Mouse (Mus musculus) embryonic fibroblast, embryonic 13.5 days (primary cell): ENCODE results near the gene Zfpm1. TPM values are rescaled to one million over a fixed set of nuclear protein-coding genes. Genes with fewer than 3 reads are reported as not detected.
A peak's percentile ranks its signal among the peaks of the same experiment; 100 is the strongest.

Experiments
- H3K27ac ChIP-seq: 2 replicates; pipeline ENCODE4 v1.5.1; 2012; ENCODE audit warnings: low read length, control low read depth, inconsistent platforms; ENCODE audit not compliant: insufficient read depth
- H3K4me1 ChIP-seq: 2 replicates; pipeline ENCODE4 v1.6.1; 2011; ENCODE audit warnings: low read length; ENCODE audit not compliant: control insufficient read depth, insufficient read depth
- H3K4me3 ChIP-seq: 2 replicates; pipeline ENCODE4 v1.5.1; 2011; ENCODE audit warnings: mild to moderate bottlenecking, control low read depth, low read length; ENCODE audit not compliant: insufficient read depth
- CTCF ChIP-seq: IDR thresholded peaks from 2 replicates; pipeline ENCODE4 v1.5.1; 2011; ENCODE audit warnings: mild to moderate bottlenecking, control low read depth, low read length, moderate library complexity, borderline replicate concordance; ENCODE audit not compliant: insufficient read depth
- POLR2A ChIP-seq: IDR thresholded peaks from 2 replicates; pipeline ENCODE4 v1.6.1; 2011; ENCODE audit warnings: low read depth, mild to moderate bottlenecking, control low read depth, low read length, moderate library complexity
- polyA plus RNA-seq: library from polyadenylated mRNA; stranded (reverse); fragments of >200 nt; gene quantifications from 2 replicates; pipeline ENCODE4 v1.2.4, GENCODE M21; 2011; ENCODE audit warnings: low read depth; ENCODE audit not compliant: missing spikeins, insufficient read length

Zfpm1 gene
- polyA plus RNA-seq, 1 experiment, result 10.3 TPM

GRCm38 (mm10) chr8:122355642-122356606 lies 74.0 kb downstream of the Zfpm1 start:
- no peak overlapping the region for H3K4me3 ChIP-seq
- TF ChIP-seq POLR2A (no peak), CTCF (no peak)
- H3K4me1 ChIP-seq, result peaks cover 16% of the 10 kb centered on the region
- H3K27ac ChIP-seq, result peak overlapping the region; percentile 32

DNA sequence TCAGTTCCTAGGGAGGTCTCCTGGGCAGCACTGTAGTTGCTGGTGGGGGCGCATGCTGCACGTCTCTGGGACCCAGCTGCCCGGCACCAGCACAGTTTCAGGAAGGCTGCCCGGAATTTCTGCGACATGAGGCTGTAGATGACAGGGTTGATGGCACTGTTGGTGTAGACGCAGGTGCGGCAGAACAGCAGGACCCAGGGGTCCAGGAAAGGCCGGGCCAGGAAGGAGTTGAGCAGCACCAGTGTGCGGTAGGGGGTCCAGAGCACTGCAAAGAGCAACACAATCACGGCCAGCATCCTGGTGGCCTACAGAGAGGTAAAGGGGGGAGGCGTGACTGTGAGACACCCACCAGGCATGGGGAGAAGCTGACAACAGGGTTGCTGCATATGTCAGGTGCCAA lies 75.3 kb downstream of the Zfpm1 start:
- H3K4me3 ChIP-seq, result no peak overlapping the region
- H3K27ac ChIP-seq, result no peak overlapping the region
- peaks cover 19% of the 10 kb centered on the region for H3K4me1 ChIP-seq
- TF ChIP-seq POLR2A, result no peak
- no peak for TF ChIP-seq CTCF

GRCm38 (mm10) chr8:122357641-122358040 lies 75.7 kb downstream of the Zfpm1 start:
- no peak overlapping the region for H3K27ac ChIP-seq
- H3K4me1 ChIP-seq, result peaks cover 19% of the 10 kb centered on the region
- H3K4me3 ChIP-seq, result no peak overlapping the region
- TF ChIP-seq POLR2A (no peak), CTCF (no peak)

DNA sequence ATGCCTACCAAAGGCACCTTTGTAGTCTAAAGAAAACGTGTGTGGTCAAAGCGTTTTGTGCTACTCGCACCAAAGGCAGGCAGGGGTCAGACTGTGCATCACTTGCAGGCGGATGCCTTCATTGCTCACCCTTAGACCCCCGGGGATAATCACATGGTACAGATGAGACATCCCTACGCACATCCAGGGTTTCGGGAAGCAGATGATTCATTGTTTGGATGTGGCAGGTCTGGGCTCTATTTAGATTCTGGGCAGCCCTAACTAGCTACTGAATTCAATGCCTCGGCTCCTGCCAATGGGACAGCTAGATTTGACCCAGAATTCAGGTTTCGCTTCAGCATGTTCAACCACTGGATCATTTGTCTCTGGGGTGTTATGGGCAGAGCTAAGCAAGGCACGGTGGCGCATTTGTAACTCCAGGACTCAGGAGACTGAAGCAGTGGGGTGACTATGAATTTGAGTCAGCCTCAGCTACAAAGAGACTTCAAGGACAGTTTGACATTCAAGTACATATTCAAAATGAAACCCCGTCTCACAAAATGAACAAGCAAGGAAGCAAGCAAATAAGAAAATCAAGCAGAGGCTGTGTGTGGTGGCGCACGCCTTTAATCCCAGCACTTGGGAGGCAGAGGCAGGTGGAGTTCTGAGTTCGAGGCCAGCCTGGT lies 77.3 kb downstream of the Zfpm1 start:
- H3K4me3 ChIP-seq, result no peak overlapping the region
- TF ChIP-seq CTCF, result no peak
- TF ChIP-seq POLR2A, result no peak
- peaks cover 19% of the 10 kb centered on the region for H3K4me1 ChIP-seq
- peak overlapping the region; percentile 36; the same call in 1 of the 2 replicates for H3K27ac ChIP-seq

DNA sequence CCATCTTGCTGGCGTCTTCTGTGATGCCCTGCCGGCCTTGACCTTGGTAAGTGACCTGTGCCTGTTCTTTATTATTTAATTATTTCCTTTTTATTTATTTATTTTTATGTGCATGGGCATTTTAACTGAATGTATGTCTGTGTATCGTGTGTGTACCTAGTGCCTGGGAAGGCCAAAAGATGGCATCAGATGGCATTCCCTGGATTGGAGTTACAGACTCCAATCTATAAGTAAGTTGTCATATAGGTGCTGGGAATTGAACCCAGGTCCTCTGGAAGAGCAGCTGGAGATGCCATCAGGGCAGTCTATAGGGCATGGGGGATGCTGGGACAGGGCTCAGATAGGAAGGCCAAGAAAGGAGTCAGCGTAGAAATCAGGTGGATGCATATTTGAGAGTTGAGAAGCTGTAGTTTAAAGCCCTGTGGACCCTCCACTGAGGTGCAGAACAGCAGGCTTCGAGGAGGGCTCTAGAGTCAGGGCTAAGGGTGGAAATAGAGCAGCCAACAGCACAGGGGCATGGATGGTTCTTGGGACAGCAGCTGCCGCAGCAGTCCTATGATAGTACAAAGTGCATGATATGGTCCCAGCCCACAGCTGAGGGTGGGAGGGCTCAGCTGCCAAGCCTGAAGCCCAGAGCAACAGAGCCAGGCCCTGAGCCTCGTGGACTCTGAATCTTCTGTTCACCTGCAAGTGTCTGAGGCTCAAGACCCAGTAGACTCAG lies 78.9 kb downstream of the Zfpm1 start, which contains the start of gene Trhr2:
Gene Trhr2 (minus strand): TSS at position 51 of the 721 bp plus-strand sequence.
- TF ChIP-seq CTCF (no peak), POLR2A (no peak)
- Histone ChIP-seq H3K4me3 (no peak within 1 kb of the TSS), H3K4me1 (peaks cover 19% of the 10 kb centered on the region), H3K27ac (peak within 1 kb of the TSS; percentile 36; the same call in 1 of the 2 replicates)

DNA sequence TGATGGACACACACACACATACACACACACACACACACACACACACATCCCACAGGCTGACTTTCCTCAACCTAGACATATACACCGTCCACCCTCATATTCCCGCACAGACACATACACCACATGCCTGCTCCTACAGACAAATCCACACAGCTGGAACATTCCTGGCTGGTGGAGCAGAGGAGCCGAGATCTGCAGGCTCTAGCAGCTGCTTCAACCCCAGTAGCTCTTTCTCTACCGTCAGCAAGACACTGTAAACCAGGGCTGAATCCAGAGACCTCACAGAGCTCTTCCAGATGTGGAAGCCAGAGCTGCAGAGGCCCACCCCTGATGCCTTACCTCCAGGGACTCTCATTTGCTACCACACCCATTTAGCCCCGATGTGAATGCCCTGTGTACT lies 80.3 kb downstream of the Zfpm1 start:
- H3K4me3 ChIP-seq, result no peak overlapping the region
- H3K4me1 ChIP-seq, result peaks cover 9% of the 10 kb centered on the region
- no peak for TF ChIP-seq CTCF
- no peak for TF ChIP-seq POLR2A
- no peak overlapping the region for H3K27ac ChIP-seq

DNA sequence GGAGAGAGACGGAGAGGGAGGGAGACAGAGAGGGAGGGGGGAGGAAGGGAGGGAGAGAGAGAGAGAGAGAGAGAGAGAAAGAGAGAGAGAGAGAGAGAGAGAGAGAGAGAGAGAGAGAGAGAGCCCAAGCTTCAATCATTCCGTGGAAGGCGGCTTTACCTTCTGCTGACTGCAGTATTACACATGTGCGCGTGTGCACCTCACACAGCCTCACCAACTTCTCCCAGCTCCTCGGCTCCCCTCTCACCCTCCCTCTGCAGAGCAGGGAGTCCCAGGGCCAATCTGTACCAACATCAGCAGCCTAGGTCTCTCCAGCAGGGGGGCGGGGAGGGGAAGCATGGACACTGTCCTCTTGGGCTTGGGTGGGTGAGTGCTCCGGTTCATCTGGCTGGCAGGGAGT lies 81.0 kb downstream of the Zfpm1 start:
- H3K4me1 ChIP-seq, result peaks cover 9% of the 10 kb centered on the region
- H3K27ac ChIP-seq, result no peak overlapping the region
- TF ChIP-seq CTCF (no peak), POLR2A (no peak)
- H3K4me3 ChIP-seq, result no peak overlapping the region

- Histone ChIP-seq H3K27ac (no peak overlapping the region), H3K4me1 (peaks cover 10% of the 10 kb centered on the region), H3K4me3 (no peak overlapping the region)
- TF ChIP-seq CTCF (no peak), POLR2A (no peak)
These were observed 86.6 kb downstream of the Zfpm1 start for GRCm38 (mm10) chr8:122368494-122368893.

DNA sequence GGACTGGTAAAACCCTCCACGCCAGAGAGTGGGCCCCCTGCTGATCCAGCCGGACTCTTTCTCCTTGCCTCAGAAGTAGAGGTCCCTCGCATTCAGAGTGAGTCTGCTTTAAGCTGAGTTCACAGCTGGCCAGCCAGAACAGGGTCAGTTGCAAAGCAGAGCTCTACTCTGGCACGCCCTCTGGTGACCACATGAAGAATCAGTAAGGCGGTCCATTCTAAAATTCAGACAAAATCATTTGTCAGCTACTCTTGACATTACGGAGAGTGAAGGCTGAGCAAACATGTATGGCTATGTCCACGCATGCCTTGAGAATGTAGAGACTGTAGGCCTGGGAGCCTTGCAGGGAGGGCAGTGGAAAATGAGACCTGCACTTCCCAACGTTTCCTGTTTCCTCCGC lies 87.7 kb downstream of the Zfpm1 start:
- H3K4me3 ChIP-seq, result no peak overlapping the region
- H3K4me1 ChIP-seq, result peaks cover 10% of the 10 kb centered on the region
- TF ChIP-seq CTCF (peak; percentile 67; the same call in 1 of the 2 replicates), POLR2A (no peak)
- H3K27ac ChIP-seq, result peak overlapping the region; percentile 13; the same call in 1 of the 2 replicates
